Mouse (Mus musculus) gastrocnemius, postnatal 14 days (tissue): ENCODE results near the gene Runx1. TPM values are rescaled to one million over a fixed set of nuclear protein-coding genes. Genes with fewer than 3 reads are reported as not detected.

Experiments used
- DNase-seq: peaks from one replicate; pipeline ENCODE4 v3.0.0; 2021; ENCODE audit warnings: mixed read lengths
- intact Hi-C: fragments of 180-260 bp; cut with DNase I; formaldehyde crosslinking; loops from one replicate; pipeline ENCODE4 v1.15.1; 2025; ENCODE audit warnings: low total_unique reads
- total RNA-seq, 2 experiments: library from RNA; stranded (reverse); gene quantifications; 2 replicates each; pipeline ENCODE4 v1.2.3; 2021

Gene Runx1
- total RNA-seq, 2 experiments from 2014 or later: 3.8 to 5.3 TPM

- intact Hi-C loops: no loop called here
- DNase-seq: no peak
Measured at GRCm38 (mm10) chr16:92606491-92606965, 219.4 kb downstream of the Runx1 start.

DNA sequence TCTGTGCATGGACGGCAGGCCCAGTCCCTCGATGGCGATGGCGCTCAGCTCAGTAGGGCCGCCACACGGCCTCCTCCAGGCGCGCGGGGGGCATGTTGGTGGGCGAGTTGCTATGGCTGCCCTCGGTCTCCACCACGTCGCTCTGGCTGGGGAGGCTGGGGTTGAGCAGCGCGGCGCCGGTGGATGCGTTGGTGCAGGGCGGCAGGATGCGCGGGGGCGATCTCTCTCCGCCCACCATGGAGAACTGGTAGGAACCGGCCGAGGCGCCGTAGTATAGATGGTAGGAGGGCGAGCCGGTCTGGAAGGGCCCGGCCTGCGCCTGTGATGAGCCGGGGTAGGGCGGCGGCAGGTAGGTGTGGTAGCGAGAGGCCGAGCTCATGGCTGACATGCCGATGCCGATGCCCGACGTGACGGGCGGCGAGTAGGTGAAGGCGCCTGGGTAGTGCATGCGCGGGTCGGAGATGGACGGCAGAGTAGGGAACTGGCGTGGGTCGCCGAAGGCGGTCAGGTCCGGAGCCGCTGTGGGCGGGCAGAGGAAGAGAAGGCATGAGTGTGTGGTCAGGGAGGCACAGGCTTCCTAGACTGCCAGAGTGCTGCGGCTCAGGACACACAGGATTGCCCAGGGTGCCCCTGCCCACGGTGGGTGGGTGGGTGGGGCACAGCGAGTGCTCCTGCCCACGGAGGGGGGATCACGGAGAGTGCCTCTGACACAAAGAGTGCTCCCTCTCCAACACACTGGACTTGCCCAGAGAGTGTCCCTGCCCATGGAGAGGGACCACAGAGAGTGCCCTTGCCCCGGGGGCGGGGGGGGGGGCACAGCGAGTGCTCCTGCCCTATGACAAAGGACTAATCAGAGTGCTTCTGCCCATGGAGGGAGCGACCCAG is 220.1 kb downstream of the Runx1 start:
- no peak for DNase-seq
- intact Hi-C loops: no loop called here

- intact Hi-C loops: no loop called here
- DNase-seq: no peak
Measured at GRCm38 (mm10) chr16:92602504-92602903, 223.4 kb downstream of the Runx1 start.

- intact Hi-C loops: no loop called here
- DNase-seq: no peak
Measured at GRCm38 (mm10) chr16:92601270-92601826, 224.6 kb downstream of the Runx1 start.

- intact Hi-C loops: no loop called here
- no peak for DNase-seq
Measured at GRCm38 (mm10) chr16:92599451-92599850, 226.5 kb downstream of the Runx1 start.

DNA sequence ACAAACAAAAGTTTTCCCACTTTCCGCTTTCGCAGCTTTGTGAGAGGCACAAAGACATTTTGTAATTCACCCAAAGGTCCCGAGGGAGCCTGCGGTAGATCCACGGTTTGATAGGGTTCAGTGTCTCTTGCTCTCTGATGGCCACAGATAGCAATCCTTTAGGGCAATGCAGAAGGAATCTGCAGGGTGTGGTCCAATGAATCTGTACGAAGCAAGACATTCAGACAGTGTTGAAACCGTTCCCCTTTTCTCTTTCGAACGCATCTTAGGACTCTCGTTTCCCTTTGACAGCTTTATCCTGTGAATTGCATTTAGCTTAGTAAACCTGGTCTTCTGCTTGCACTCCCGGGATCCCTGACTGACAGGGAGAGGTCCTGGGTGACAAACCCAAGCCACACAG is 228.3 kb downstream of the Runx1 start:
- DNase-seq: no peak
- intact Hi-C loops: no loop called here

- no peak for DNase-seq
- intact Hi-C loops: no loop called here
Measured at GRCm38 (mm10) chr16:92592207-92592606, 233.7 kb downstream of the Runx1 start.

DNA sequence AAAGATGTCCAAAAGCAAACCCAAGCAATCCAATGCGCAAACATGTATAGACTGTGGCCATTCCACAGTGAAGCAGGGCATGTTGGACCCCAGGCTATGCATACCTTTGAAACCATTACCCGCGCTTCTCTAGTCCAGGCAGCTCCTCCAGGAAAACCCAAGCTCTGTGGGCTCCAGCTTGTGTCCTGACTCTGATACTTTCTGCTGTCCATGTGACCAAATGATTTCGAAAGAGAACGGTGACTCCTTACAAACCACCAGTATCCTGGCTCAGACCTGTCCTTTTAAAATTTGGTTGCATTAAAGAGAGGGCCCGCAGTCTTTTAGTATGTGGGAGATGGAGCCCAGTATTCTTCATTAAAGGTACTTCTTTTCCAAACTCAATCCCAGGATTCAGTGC is 234.2 kb downstream of the Runx1 start:
- intact Hi-C loops: no loop called here
- no peak for DNase-seq

GRCm38 (mm10) chr16:92587836-92588235 is 238.1 kb downstream of the Runx1 start:
- DNase-seq: no peak
- intact Hi-C loops: no loop called here

GRCm38 (mm10) chr16:92581767-92582166 is 244.2 kb downstream of the Runx1 start:
- intact Hi-C loops: no loop called here
- no peak for DNase-seq

DNA sequence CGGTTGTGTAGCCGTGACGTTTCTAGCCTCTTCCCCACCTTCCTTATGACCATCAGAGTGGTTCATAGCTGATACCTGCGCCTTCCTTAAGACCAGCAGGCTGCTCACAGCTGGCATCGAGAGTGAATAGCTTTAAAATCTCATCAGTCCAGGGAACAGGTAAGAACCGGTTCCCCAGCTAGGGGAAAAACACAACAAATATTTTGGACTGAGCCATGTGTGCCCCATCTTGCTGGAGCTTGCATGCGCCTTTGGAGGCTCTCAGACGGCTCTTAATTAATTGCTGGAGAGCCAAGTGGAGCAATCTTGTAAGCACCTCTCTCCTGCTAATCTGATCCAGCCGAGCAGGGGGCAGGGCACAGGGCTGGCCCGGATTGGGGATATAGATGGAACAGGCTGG is 245.0 kb downstream of the Runx1 start:
- no peak for DNase-seq
- intact Hi-C loops: no loop called here

DNA sequence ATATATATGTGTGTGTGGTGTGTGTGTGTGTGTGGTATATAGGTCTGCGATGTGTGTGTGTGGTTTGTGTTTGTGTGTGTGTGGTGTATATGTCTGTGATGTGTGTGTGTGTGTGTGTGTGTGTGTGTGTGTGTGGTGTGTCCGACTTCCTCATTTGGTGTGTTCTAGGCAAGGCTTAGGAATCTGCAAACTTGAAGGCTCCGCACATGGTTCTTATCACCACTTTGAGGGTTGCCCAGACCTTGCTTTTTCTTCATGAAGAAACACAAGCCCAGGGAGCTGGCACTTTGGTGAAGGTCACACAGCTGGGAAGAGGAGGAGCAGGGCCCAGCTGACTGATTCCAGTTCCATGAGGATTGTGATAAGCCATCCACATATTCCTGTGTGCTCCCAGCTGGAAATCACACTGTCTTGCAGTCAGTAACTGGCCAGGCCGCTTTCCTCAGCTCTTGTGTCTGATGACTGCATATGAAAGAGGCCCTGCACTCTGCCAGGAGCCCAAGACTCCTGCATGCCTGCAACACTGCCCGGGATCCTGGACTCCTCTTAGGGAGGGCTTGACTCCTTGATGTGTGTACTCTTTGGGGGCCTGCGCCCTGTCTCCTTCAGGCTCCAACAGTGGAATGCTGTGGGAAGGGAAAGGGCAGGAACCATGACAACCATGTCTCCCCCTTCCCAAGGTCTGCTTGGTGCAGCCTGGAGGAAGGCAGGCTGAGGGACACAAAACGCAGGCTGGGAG is 246.9 kb downstream of the Runx1 start:
- intact Hi-C loops: loop anchor here (5.0 kb wide), 1 partner anchor 113 kb away; no protein-coding TSS in a partner anchor
- no peak for DNase-seq

- no peak for DNase-seq
- intact Hi-C loops: loop anchor here (5.0 kb wide), 1 partner anchor 115 kb away; no protein-coding TSS in a partner anchor
Measured at GRCm38 (mm10) chr16:92577381-92577780, 248.6 kb downstream of the Runx1 start.

GRCm38 (mm10) chr16:92575792-92576191 is 250.2 kb downstream of the Runx1 start:
- DNase-seq: no peak
- intact Hi-C loops: loop anchor here (5.0 kb wide), 1 partner anchor 117 kb away; no protein-coding TSS in a partner anchor

- DNase-seq: no peak
- intact Hi-C loops: no loop called here
Measured at GRCm38 (mm10) chr16:92573193-92573592, 252.8 kb downstream of the Runx1 start.

DNA sequence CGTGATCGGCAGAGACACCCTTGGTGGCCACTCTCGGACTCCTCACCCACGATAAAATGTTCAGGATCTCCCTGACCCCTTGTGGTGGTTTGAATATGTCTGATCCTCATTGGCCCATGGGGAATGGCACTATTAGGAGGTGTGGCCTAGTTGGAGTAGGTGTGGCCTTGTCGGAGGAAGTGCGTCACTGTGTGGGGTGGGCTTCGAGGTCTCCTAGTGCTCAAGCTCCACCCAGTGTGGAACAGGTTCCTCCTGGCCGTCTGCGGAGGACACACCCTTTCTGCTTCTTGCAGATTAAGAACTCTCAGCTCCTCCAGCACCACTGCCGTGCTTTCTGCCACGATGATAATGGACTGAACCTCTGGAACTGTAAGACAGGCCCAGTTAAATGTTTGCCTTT is 254.7 kb downstream of the Runx1 start:
- intact Hi-C loops: no loop called here
- DNase-seq: no peak

- intact Hi-C loops: loop anchor here (10.0 kb wide), 1 partner anchor 429 kb away; no protein-coding TSS in a partner anchor
- no peak for DNase-seq
Measured at GRCm38 (mm10) chr16:92566146-92566545, 259.8 kb downstream of the Runx1 start.

DNA sequence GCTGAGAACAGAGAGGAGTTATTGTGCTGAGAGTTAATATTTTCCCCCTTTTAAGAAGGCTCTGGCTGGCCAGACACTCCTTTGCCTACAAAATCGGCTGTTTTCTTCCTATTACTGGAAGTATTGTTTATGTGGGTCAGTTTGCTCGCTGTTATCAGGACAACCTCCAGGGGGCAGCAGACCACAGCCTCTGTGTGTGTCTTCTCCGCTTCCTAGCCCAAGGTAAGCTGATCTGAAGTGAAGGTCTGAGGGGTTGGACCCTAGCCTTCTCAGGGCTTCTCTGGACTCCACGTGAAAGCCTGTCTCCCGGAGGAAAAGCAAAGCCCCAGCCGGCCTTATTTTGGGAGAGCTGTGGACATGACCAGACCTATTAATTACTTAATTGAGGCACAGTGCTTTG is 260.2 kb downstream of the Runx1 start:
- intact Hi-C loops: loop anchor here (10.0 kb wide), 1 partner anchor 429 kb away; no protein-coding TSS in a partner anchor
- DNase-seq: peak; percentile 79

GRCm38 (mm10) chr16:92565291-92565690 is 260.7 kb downstream of the Runx1 start:
- no peak for DNase-seq
- intact Hi-C loops: loop anchor here (10.0 kb wide), 1 partner anchor 430 kb away; no protein-coding TSS in a partner anchor

- intact Hi-C loops: loop anchor here (10.0 kb wide), 1 partner anchor 900 kb away; no protein-coding TSS in a partner anchor
- DNase-seq: no peak
Measured at GRCm38 (mm10) chr16:92555051-92555450, 270.9 kb downstream of the Runx1 start.
